Mouse (Mus musculus) neural tube, embryonic 14.5 days (tissue): ENCODE measurements around the gene Ube2s. TPM values are rescaled to one million over a fixed set of nuclear protein-coding genes. Genes with fewer than 3 reads are reported as not detected.
"Not testable (repeated sequence)": the region's sequence is repeated elsewhere in the genome, so short reads cannot be mapped to it uniquely, and the experiment has no call there.

ENCODE experiments used
- ATAC-seq: fragments of 200-750 bp; cut with Nextera tagmentation; 2 replicates; pipeline ENCODE4 v1.8.0; 2017; ENCODE audit warnings: low read depth, mild to moderate bottlenecking, moderate TSS enrichment, moderate library complexity
- H3K27ac ChIP-seq: fragments of 300-500 bp; sonication (generic); 2 replicates; pipeline ENCODE4 v1.5.1; 2014; ENCODE audit warnings: low read depth, mild to moderate bottlenecking, control low read depth, low read length, moderate library complexity, mixed read lengths
- H3K27me3 ChIP-seq: fragments of 300-500 bp; sonication (generic); 2 replicates; pipeline ENCODE4 v1.6.1; 2014; ENCODE audit warnings: low read length; ENCODE audit not compliant: control insufficient read depth, insufficient read depth
- H3K36me3 ChIP-seq: fragments of 300-500 bp; sonication (generic); 2 replicates; pipeline ENCODE4 v1.6.1; 2014; ENCODE audit warnings: low read length, mixed read lengths; ENCODE audit not compliant: control insufficient read depth, insufficient read depth
- H3K4me1 ChIP-seq: fragments of 300-500 bp; sonication (generic); 2 replicates; pipeline ENCODE4 v1.6.1; 2014; ENCODE audit warnings: low read length; ENCODE audit not compliant: control insufficient read depth, insufficient read depth
- H3K4me2 ChIP-seq: fragments of 300-500 bp; sonication (generic); 2 replicates; pipeline ENCODE4 v1.6.1; 2014; ENCODE audit warnings: mild to moderate bottlenecking, low read depth, low read length, control low read depth
- H3K4me3 ChIP-seq: fragments of 300-500 bp; sonication (generic); 2 replicates; pipeline ENCODE4 v1.5.1; 2014; ENCODE audit warnings: low read depth, low read length, control low read depth, mixed read lengths
- H3K9ac ChIP-seq: fragments of 300-500 bp; sonication (generic); replicated peaks from 2 replicates; pipeline ENCODE4 v1.6.1; 2014; ENCODE audit warnings: low read depth, mild to moderate bottlenecking, control low read depth, low read length, mixed read lengths
- H3K9me3 ChIP-seq: fragments of 300-500 bp; sonication (generic); 2 replicates; pipeline ENCODE4 v1.6.1; 2016; ENCODE audit warnings: low read length; ENCODE audit not compliant: control insufficient read depth
- WGBS: fragments of 180-500 bp; shearing (Covaris S2); extraction: QIAGEN DNeasy Blood & Tissue Kit; methylation state at CpG from one replicate; pipeline ENCODE4 v1.1.7; 2014; 5-methylcytosine and 5-hydroxymethylcytosine counted together
- polyA plus RNA-seq: library from polyadenylated mRNA; unstranded; fragments of >200 nt; fragmentation: Nextera tagmentation; extraction: Ambion mirVana; gene quantifications from 2 replicates; pipeline ENCODE4 v1.2.1, GENCODE M21; 2014

The Ube2s gene
- 249 and 263 TPM in 2 replicates for polyA plus RNA-seq

- Histone ChIP-seq H3K9me3 (no peaks in the 10 kb centered on the region), H3K4me2 (peak within 1 kb of the TSS; percentile 86), H3K9ac (peak within 1 kb of the TSS; percentile 93), H3K27me3 (no peaks in the 10 kb centered on the region), H3K27ac (peak within 1 kb of the TSS; percentile 98), H3K36me3 (peaks cover 10% of the 10 kb centered on the region), H3K4me1 (peaks cover 14% of the 10 kb centered on the region), H3K4me3 (peak within 1 kb of the TSS; percentile 80)
- ATAC-seq: peak; percentile 99
- WGBS: under 1% methylated on average over 62 of the region's 62 CpGs
These were observed at the start of gene Ube2s for GRCm38 (mm10) chr7:4812303-4813104. Gene Ube2s (minus strand): TSS chr7:4812590.

- H3K27ac ChIP-seq, H3K27me3 ChIP-seq, H3K36me3 ChIP-seq, ATAC-seq, H3K9me3 ChIP-seq, H3K4me1 ChIP-seq, H3K9ac ChIP-seq, H3K4me2 ChIP-seq, H3K4me3 ChIP-seq: not testable (repeated sequence)
- 80% methylated on average over 3 of the region's 3 CpGs for WGBS
These were observed 48.5 kb upstream of the Ube2s start for GRCm38 (mm10) chr7:4860926-4861325.

- 66% methylated on average over 12 of the region's 12 CpGs for WGBS
- no peak overlapping the region for H3K9ac ChIP-seq
These were observed 47.1 kb upstream of the Ube2s start for GRCm38 (mm10) chr7:4859418-4859978.

GRCm38 (mm10) chr7:4857321-4857720 lies 44.9 kb upstream of the Ube2s start:
- ATAC-seq: no peak

More at GRCm38 (mm10) chr7:4859418-4859978, 47.1 kb upstream of the Ube2s start:
- Histone ChIP-seq H3K27me3 (no peaks in the 10 kb centered on the region), H3K27ac (no peak overlapping the region), H3K36me3 (no peaks in the 10 kb centered on the region), H3K4me1 (no peaks in the 10 kb centered on the region), H3K4me2 (no peak overlapping the region), H3K9me3 (no peaks in the 10 kb centered on the region), H3K4me3 (no peak overlapping the region)
- no peak for ATAC-seq

GRCm38 (mm10) chr7:4856508-4856907 lies 44.1 kb upstream of the Ube2s start:
- H3K27ac ChIP-seq: no peak overlapping the region
- H3K9me3 ChIP-seq: no peaks in the 10 kb centered on the region
- H3K4me1 ChIP-seq: no peaks in the 10 kb centered on the region
- no peak for ATAC-seq
- no peak overlapping the region for H3K9ac ChIP-seq
- H3K4me3 ChIP-seq: no peak overlapping the region
- 89% methylated on average over 9 of the region's 9 CpGs for WGBS
- no peaks in the 10 kb centered on the region for H3K36me3 ChIP-seq
- no peaks in the 10 kb centered on the region for H3K27me3 ChIP-seq
- H3K4me2 ChIP-seq: no peak overlapping the region

More at GRCm38 (mm10) chr7:4857321-4857720, 44.9 kb upstream of the Ube2s start:
- no peaks in the 10 kb centered on the region for H3K9me3 ChIP-seq
- no peaks in the 10 kb centered on the region for H3K4me1 ChIP-seq
- H3K36me3 ChIP-seq: no peaks in the 10 kb centered on the region
- no peak overlapping the region for H3K4me3 ChIP-seq
- H3K9ac ChIP-seq: no peak overlapping the region
- no peak overlapping the region for H3K4me2 ChIP-seq
- H3K27ac ChIP-seq: no peak overlapping the region
- 71% methylated on average over 7 of the region's 7 CpGs for WGBS
- H3K27me3 ChIP-seq: no peaks in the 10 kb centered on the region

- Histone ChIP-seq H3K9me3 (no peaks in the 10 kb centered on the region), H3K4me1 (no peaks in the 10 kb centered on the region), H3K36me3 (no peaks in the 10 kb centered on the region), H3K4me2 (no peak overlapping the region), H3K27ac (no peak overlapping the region), H3K27me3 (no peaks in the 10 kb centered on the region), H3K4me3 (no peak overlapping the region), H3K9ac (no peak overlapping the region)
- 86% methylated on average over 3 of the region's 3 CpGs for whole genome bisulfite sequencing
- ATAC-seq: no peak
These were observed 41.2 kb upstream of the Ube2s start for GRCm38 (mm10) chr7:4853613-4854012.

- ATAC-seq: no peak
- H3K4me2 ChIP-seq: no peak overlapping the region
- no peaks in the 10 kb centered on the region for H3K27me3 ChIP-seq
- no peaks in the 10 kb centered on the region for H3K9me3 ChIP-seq
- H3K4me3 ChIP-seq: no peak overlapping the region
- H3K9ac ChIP-seq: no peak overlapping the region
- H3K27ac ChIP-seq: no peak overlapping the region
- 68% methylated on average over 8 of the region's 8 CpGs for WGBS
- no peaks in the 10 kb centered on the region for H3K36me3 ChIP-seq
- H3K4me1 ChIP-seq: no peaks in the 10 kb centered on the region
These were observed 38.9 kb upstream of the Ube2s start for GRCm38 (mm10) chr7:4851315-4851688.

GRCm38 (mm10) chr7:4850621-4851314 lies 38.4 kb upstream of the Ube2s start:
- no peaks in the 10 kb centered on the region for H3K36me3 ChIP-seq
- H3K4me3 ChIP-seq: no peak overlapping the region
- H3K27ac ChIP-seq: no peak overlapping the region
- H3K27me3 ChIP-seq: no peaks in the 10 kb centered on the region
- H3K4me2 ChIP-seq: no peak overlapping the region
- ATAC-seq: no peak
- no peak overlapping the region for H3K9ac ChIP-seq
- 78% methylated on average over 11 of the region's 11 CpGs for WGBS
- H3K9me3 ChIP-seq: no peaks in the 10 kb centered on the region
- H3K4me1 ChIP-seq: no peaks in the 10 kb centered on the region

GRCm38 (mm10) chr7:4849372-4849771 lies 37.0 kb upstream of the Ube2s start:
- Histone ChIP-seq H3K4me1 (no peaks in the 10 kb centered on the region), H3K27ac (no peak overlapping the region), H3K27me3 (no peaks in the 10 kb centered on the region), H3K36me3 (no peaks in the 10 kb centered on the region), H3K4me2 (no peak overlapping the region), H3K9me3 (no peaks in the 10 kb centered on the region), H3K4me3 (no peak overlapping the region), H3K9ac (no peak overlapping the region)
- 66% methylated on average over 9 of the region's 9 CpGs for WGBS
- ATAC-seq: no peak
